Mouse (Mus musculus) urinary bladder, adult 2 months (tissue): ENCODE measurements around the gene Plvap. TPM values are rescaled to one million over a fixed set of nuclear protein-coding genes. Genes with fewer than 3 reads are reported as not detected.
"Not testable (repeated sequence)": the region's sequence is repeated elsewhere in the genome, so short reads cannot be mapped to it uniquely, and the experiment has no call there.

Source experiments
- DNase-seq: peaks from one replicate; pipeline ENCODE4 v3.0.0; 2022; ENCODE audit warnings: low spot score
- polyA plus RNA-seq: library from polyadenylated mRNA; depleted of rRNA; stranded (reverse); fragments of >200 nt; gene quantifications from 2 replicates; pipeline ENCODE4 v1.2.3, GENCODE M21; 2012

Gene Plvap
- polyA plus RNA-seq, 1 experiment = 59.3 TPM

GRCm38 (mm10) chr8:71526272-71526671, 14.7 kb upstream of the Plvap start:
- DNase-seq = no peak

DNA sequence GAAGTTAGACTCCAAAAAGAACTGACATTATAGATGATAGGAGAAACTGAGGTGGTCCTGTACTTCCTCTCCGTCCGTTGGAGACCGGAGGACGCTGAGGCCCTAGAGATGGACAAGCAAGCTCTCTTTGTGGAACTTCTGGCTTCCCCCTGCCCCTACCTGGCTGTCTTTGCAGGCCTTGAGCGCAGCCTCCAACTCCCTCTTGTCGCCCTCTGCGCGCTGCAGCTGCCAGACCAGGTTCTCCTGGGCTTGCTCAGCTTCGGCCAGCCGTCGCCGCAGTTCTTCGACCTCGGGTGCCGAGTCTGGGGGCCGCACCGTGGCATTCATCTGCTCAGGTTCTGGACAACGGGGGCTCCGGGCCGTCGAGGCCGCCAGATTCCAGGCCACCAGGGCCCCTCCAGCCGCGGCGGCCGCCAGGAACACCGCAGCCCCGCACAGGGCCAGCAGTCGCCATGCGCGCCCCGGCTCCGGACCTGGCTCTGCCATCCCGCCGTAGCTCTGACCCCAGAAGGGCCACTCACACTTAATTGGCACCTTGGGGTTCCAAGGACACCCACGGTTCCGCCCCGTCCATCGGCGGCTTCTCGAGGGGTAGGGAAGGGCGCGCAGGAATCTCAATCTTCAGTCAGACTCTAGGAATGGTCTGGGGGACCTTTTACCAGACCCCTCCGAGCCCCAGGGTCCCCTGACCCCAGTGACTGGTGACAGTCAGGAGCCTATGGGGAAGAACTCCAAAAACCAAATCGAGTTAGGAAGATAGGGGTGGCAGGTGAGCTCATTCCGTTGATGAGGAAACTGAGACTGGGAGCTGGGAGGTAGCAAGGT, 13.9 kb upstream of the Plvap start, which contains the start of gene Ccdc194:
Ccdc194 (minus strand) TSS at position 486 of the 825 bp plus-strand sequence.
- no peak for DNase-seq

GRCm38 (mm10) chr8:71521634-71522033, 10.1 kb upstream of the Plvap start:
- DNase-seq = peak; percentile 91

DNA sequence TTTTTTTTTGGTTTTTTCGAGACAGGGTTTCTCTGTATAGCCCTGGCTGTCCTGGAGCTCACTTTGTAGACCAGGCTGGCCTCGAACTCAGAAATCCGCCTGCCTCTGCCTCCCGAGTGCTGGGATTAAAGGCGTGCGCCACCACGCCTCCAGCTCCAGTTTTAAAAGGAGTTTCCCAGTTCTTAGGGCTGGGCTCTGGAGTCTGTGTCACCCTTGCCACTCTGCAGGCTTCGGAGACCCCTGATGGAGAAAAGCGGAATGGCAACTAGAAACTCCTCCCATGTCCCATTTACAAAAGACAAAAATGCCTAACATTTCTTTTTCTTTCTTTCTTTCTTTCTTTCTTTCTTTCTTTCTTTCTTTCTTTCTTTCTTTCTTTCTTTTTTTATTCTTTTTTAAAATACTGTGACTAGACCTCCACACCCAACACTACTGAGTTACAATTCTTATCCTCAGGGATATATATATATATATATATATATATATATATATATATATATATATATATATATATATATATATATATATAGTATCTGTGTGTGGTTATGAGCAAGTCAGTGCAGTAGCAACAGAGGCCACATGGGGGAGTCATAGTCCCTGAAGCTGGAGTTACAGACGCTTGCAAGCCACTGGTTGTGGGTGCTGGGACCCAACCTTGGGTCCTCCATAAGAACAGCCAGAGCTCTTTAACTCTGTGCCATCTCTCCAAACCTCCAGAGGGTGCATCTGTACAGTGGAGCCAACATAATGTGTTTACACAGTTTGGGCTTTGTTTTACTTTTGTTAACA, 7.7 kb upstream of the Plvap start:
- DNase-seq = not testable (repeated sequence)

DNA sequence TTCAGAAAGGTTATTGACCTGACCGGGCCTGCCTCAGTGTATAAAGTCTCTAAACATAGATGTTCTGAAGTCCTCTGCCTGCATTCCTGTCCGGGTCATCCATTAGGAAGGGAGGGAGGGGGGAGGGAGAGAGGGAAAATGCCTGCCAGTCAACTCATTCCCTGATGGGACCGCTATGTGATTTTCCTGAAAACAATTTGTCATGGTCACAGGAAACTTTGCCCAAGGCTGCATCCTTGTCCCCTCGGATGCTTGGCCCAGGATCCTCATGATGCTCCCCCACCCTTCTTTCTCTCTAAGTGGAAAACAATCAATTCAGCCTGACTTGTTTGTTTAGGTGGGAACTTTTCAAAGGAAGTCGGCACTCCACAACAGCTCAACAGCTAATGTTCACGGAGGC, 5.2 kb upstream of the Plvap start:
- DNase-seq = no peak

DNA sequence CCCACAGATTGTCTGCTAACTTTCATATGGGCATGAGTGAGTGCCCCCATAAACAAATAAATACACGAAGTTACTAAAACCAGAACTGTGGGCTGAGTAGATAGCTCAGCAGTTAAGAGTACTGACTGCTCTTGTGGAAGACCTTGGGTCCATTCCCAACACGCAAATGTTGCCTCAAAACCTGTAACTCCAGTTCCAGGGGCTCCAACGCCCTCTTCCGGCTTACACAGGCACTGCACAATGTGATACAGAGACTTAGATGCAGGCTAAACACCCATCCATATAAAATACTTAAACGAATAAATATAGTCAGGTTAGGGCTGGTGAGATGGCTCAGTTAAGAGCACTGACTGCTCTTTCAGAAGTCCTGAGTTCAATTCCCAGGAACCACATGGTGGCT, 3.5 kb upstream of the Plvap start:
- no peak for DNase-seq

DNA sequence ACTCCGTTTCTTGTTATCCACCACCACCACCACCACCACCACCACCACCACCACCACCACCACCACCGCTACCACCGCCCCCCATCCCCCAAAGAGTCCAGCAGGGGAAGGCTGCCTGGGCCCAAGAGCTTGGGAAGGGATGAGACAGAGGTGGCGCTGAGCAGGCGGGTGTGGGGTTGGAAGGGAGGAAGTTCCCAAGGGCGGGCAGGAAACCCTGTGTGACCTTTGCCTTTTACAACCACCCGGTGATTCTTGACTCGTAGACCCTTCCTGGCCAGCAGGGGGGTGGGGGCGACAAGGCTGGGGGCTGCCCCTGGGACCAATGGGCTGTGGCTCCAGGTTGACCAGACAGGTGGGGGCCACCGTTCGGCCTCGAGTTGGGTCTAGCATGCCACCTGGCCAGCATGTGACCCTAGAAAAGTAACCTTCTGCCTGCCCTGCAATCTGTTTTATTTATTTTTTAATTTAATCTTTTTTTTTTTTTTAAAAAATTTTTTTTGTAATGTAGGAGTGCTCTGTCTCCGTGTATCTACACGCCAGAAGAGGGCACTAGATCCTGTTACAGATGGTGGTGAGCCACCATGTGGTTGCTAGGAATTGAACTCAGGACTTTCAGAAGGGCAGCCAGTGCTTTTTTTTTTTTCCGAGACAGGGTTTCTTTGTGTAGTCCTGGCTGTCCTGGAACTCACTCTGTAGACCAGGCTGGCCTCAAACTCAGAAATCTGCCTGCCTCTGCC, 1.6 kb upstream of the Plvap start:
- DNase-seq = no peak

DNA sequence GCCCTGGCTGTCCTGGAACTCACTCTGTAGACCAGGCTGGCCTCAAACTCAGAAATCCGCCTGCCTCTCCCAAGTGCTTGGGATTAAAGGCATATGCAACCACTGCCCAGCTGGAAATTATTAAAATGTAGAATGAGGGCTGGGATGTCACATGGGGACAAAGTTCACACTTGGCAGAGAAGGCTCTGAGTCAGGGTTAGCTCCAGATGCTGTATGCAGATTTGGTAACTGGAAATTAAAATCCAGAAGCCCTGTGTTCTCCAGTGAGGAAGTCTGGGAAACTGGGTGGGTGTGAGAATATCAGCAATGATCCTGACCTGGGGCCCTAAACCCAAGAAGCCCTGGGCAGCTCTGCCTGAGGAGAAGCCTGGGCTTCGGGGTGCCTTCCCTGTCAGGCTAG, 2.2 kb downstream of the Plvap start:
- DNase-seq = no peak

GRCm38 (mm10) chr8:71507589-71508104, 3.9 kb downstream of the Plvap start:
- DNase-seq = peak; percentile 45

DNA sequence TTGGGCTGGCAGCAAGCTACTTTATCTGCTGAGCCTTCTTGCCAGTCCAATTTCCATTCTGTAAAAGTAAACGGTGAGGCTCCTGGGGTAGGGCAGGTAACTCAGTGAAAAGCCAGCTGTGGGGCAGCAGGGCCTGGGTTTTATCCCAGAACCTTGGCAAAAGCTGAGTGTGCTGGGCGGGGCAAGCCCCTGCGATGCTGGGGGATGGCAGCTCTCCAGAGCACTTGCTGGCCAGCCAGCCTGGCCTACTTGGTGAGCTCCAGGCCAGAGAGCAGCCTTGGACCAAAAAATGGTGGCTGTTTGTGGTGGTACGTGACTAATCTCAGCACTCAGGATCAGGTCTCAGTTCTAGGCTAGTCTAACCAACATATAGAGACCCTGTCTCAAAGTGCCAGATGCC, 5.6 kb downstream of the Plvap start:
- no peak for DNase-seq

DNA sequence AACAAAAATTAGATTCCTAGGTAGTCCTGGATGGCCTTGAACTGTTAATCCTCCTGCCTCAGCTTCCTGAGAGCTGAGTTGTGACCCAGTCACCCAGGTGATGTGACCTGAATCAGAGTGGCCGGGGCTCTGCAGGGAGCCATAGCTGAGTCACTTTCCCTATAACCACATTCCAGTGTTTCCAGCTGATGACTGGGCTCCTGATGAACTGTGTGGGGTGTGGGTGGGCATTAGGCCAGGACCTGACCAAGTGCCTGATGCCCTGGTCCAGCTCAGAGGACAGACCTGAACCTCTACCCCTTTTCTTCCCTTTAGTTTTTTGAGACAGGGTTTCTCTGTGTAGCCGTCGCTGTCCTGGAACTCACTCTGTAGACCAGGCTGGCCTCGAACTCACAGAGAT, 6.2 kb downstream of the Plvap start:
- DNase-seq = no peak

DNA sequence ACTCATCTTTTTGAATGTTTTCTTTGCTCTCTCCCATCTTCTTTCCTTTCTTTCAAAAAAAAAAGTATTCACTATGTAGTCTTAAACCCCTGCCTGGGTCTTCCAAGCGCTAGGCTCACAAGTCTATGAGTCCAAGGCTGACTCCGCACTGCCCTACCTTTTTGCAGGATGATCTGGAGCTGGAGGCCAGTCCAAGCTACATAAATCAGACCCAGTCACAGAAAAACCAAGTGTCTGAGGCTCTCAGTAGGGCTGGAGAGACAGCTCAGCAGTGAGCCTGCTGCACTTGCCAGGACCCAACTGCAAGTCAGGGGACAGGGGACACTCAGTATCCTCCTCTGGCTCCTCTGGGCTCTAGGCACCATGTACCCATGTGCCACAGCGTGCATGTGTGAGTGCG, 7.2 kb downstream of the Plvap start:
- DNase-seq = no peak

DNA sequence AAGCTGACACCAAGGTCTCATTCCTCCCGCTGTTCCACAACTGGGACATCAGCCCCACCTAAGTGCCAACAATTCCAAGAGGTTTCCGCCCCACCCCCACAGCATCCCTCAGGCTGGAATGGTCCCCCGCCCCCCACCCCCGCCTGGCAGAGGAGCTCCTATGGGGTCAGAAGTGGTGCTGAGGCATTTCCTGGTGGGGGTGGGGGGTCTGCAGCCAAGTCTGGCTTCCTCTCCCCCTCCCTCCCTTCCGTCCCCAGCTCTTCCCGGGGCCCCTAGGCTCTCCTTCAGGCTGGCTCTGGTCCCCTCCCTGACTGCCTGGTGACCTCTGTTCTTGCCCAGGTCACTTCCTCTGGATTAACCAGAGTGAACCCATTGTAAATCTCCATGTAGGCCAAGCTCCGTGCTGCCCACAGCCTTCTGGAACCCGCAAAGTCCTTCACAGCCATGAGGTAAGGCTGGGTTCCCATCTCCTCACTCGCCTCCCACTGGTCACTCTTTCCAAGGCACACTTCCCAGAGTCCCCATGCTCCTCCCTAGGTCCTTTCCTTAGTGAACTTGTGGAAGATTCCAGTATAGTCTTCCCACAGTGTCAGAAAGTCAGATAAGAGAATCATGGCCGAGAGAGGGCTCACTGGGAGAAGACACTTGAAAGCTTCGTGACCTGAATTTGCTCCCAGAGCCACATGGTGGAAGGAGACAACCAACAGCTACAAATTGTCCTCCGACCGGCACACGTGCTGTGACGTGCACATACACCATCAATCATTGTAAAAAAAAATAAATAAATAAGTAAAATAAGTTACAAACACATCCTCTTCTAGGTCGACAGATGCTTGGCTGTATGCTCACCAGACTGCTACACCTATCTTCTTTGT, 12.5 kb downstream of the Plvap start:
- DNase-seq = no peak

GRCm38 (mm10) chr8:71497881-71498501, 13.6 kb downstream of the Plvap start:
- no peak for DNase-seq

- no peak for DNase-seq
Observed at GRCm38 (mm10) chr8:71497077-71497645, 14.4 kb downstream of the Plvap start.

DNA sequence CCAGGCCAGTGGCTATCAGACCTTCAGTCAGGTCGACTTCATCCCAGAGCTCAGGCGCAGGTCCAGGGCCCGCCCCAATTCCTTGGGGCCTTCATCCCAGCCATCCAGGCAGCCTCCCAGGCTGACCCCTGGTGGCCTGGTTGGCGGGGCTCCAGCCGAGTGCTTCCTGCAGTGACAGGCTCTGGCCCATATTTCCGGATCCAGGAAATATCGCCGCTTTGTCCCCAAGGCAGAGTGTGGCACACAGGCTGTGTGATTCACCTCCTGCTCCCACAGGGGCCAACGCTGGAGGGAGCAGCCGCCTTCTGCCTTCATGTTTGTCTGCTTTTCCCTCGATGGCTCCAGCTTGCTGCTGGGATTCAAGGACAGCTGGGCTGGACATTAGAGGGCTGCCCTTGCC, 15.1 kb downstream of the Plvap start:
- DNase-seq = peak; percentile 63

GRCm38 (mm10) chr8:71495811-71496210, 15.7 kb downstream of the Plvap start:
- DNase-seq = no peak

DNA sequence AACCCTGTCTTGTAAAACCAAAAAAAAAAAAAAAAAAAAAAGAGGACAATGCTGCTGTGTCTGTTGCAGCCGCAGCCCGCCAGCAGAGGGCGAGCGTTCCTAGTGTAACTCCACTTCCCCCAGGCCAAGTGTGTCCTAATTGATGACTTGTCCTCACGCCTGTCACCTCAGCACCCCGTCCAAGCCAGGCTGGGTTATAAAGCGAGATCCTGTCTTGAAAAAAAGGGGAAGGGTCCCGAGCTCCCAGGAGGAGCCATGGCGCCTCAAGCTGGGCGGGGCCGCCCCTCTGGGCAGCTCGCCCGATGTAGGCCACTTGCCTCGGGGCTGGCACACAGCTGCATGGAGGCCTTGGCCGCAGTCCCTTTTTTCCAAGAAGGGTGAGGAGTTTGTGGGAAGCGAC, 16.5 kb downstream of the Plvap start:
- peak; percentile 79 for DNase-seq

DNA sequence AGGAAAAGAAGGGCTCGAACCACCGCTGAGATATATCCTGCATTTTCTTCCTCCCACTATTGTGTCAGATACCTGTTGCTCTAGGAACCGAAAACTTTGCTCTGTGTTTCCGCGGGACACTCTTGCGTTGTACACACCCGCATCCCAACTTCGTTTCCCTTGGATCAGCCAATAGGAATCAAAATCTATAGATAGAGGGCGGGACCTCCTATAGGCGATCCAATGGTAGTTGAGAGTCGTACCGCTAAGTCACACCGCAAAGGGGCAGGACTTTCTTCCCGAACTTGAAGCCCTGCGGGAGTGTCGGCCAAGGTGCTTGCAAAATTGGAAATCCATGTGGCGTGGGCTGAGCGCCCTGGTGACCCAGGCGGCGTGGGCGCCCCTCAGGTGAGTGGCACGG, 23.1 kb downstream of the Plvap start:
- peak; percentile 63 for DNase-seq
